Mouse (Mus musculus) Muller cell, postnatal 12 days (primary cell): ENCODE data around the gene Olfr1386.
"Not testable (repeated sequence)": the region's sequence is repeated elsewhere in the genome, so short reads cannot be mapped to it uniquely, and the experiment has no call there.

ENCODE experiments used
- DNase-seq: peaks from one replicate; pipeline ENCODE4 v3.0.0-alpha.2; 2015; ENCODE audit errors: inconsistent ontology term

Olfr1386 gene

DNA sequence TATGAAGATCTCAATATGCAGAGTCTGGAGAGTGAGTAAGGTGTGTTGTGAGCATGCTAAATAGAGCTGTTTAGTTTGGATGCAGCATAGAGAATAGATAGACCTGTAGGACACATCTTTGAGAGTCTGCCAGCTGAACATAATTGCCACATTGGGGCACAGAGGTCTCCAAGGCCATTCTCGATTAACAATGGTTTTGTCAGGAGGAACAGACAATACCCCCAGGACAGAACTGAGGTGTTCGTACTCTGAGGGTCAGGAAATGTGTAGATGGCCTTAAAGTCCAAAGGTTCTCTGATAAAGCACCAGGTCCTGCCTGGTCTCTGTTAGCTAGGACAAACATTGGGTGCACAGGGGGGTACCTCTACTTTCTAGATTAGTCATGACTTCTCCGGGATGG, at the start of gene Olfr1386:
Gene Olfr1386, plus strand, starts transcription at position 301 of the 400 bp plus-strand sequence.
- DNase-seq, result not testable (repeated sequence)

DNA sequence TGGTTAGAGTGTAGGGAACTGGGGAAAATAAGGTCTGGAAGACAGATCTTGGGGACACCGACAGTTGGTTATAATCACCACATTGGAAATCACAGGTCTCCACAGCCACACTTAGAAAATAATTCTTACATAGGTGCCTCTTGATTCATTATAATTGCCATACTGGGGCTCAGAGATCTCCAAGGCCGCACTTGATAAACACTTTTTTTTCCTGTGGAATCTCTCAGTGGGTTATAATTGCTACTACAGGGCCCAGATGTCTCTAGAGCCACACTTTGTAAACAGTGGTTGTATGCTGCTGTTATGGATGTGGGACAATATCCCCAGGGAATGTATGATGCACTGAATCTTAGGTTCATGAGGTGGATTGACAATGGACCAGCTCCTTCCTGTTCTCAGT, 42.1 kb upstream of the Olfr1386 start, which contains the start of gene Olfr1389:
Gene Olfr1389, plus strand, starts transcription at position 301 of the 400 bp plus-strand sequence.
- DNase-seq, result no peak

DNA sequence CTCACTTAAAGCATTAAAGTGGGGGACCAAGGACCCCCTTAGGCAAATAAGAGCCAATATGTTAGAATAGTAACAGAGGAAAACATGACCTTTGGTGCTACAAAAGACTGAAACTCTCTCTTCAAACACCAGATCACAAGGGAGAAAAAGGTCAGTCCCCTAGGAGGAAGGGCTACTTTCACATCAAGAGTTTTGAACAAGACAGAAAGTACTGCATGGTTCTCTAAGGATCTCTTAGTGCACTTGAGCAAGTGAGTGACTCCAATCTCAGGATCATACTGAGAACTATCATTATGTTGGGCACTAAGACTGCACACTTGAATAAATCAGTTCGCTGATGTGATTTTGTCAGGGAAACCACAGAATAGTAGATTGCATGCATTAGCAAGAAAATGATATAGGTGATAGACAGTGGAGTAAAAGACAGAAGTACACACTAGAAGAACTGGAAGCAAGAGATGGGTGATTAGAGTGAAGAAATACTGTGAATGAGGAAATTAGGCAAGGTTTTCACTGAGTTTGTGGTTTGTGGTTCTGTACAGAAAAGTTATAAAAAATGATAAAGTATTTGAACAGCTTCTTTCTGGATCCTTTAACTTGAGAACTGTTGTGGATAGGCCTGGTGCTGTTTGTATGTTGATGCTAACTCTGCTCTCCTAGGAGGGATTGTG, 39.5 kb upstream of the Olfr1386 start:
- no peak for DNase-seq

DNA sequence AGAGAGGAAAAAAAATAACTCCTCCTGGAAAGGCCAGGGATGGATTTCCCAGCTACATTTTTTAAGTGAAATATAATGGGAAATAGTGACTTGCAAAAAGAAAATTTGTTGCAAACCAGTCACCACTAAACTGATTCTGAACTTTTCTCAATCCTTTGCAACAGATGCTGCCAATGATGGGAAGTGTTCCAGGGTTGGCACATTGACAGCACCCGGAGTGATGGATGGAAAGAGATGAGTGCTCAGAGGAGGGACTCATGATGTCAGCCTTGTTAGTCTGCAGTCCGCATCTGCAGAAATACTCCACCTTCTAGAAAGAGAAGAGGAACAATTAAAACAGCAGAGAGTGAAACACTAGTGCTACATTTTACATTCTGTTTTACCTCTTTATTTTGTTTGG, 35.2 kb upstream of the Olfr1386 start:
- DNase-seq, result peak; percentile 15

- DNase-seq, result no peak
Observed at GRCm38 (mm10) chr11:49436411-49436810, 28.4 kb upstream of the Olfr1386 start, which contains the start of gene Olfr1388. Olfr1388 (plus strand) TSS chr11:49436624.

- no peak for DNase-seq
Observed at GRCm38 (mm10) chr11:49455043-49455442, 9.8 kb upstream of the Olfr1386 start, which contains the start of gene Olfr1387. Olfr1387 (plus strand) TSS chr11:49455343.

- no peak for DNase-seq
Observed at GRCm38 (mm10) chr11:49485973-49486372, 21.1 kb downstream of the Olfr1386 start.

GRCm38 (mm10) chr11:49488770-49489169, 23.9 kb downstream of the Olfr1386 start, which contains the start of gene Olfr1385:
Olfr1385 (plus strand) TSS chr11:49489070.
- DNase-seq, result not testable (repeated sequence)

DNA sequence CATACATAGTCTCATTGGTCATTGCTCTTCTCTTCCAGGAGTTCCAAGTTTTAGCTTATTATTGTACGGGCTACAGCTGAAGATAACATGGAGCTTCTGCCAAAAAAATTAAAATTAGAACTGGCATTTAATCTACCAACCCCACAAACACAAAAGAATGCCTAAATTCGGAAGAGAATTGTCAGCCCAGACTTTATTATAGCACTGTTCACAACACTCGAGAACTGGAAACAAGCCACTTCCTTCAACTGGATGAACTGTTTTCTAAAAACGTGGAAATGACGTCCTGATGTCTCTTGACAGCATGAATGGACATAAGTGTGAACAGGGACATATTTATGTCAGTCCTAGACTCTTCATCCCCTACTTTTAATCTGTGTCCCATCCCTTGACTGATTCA, 53.2 kb downstream of the Olfr1386 start:
- no peak for DNase-seq

DNA sequence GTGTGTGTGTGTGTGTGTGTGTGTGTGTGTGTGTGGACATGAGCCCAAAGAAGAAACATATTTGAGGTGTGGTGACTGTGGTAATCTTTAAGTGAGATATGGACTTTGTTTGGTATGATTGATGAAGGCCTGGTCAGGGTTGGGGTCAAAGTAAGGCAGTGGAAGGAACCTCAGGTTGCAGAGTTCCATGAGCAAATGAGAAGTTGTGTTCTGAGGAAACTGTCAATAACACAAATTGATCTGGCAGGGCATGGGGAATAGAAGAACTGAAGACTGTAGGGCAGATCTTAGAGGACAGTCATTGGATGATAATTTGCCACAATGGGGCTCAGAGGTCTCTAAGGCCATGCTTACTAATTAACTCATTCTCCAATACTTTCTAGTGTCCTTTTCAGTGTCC, 54.5 kb downstream of the Olfr1386 start, which contains the start of gene Olfr1383:
Gene Olfr1383, plus strand, starts transcription at position 301 of the 400 bp plus-strand sequence.
- DNase-seq, result no peak
